Mouse (Mus musculus) intestine, embryonic 14.5 days (tissue): Measurements from ENCODE around the gene Fcgbp. TPM values are rescaled to one million over a fixed set of nuclear protein-coding genes. Genes with fewer than 3 reads are reported as not detected.

Experiments
- ATAC-seq: fragments of 200-750 bp; cut with Nextera tagmentation; replicated peaks from 2 replicates; pipeline ENCODE4 v1.8.0; 2017; ENCODE audit warnings: low read depth, moderate number of reproducible peaks, moderate TSS enrichment, moderate library complexity; ENCODE audit not compliant: low FRiP score, low TSS enrichment
- DNase-seq: peaks from one replicate; pipeline ENCODE4 v3.0.0-alpha.2; 2018; ENCODE audit warnings: low spot score
- H3K27ac ChIP-seq: fragments of 300-500 bp; sonication (generic); 2 replicates; pipeline ENCODE4 v1.5.1; 2014; ENCODE audit warnings: low read depth, mild to moderate bottlenecking, control low read depth
- H3K27me3 ChIP-seq: fragments of 300-500 bp; sonication (generic); replicated peaks from 2 replicates; pipeline ENCODE4 v1.6.1; 2014; ENCODE audit warnings: low read length, control low read depth; ENCODE audit not compliant: control insufficient read depth, insufficient read depth
- H3K36me3 ChIP-seq: fragments of 300-500 bp; sonication (generic); 2 replicates; pipeline ENCODE4 v1.6.1; 2014; ENCODE audit warnings: low read length, control low read depth; ENCODE audit not compliant: control insufficient read depth, insufficient read depth
- H3K4me1 ChIP-seq: fragments of 300-500 bp; sonication (generic); replicated peaks from 2 replicates; pipeline ENCODE4 v1.6.1; 2014; ENCODE audit warnings: low read length, control low read depth, mixed read lengths; ENCODE audit not compliant: control insufficient read depth, insufficient read depth
- H3K4me2 ChIP-seq: fragments of 300-500 bp; sonication (generic); 2 replicates; pipeline ENCODE4 v1.6.1; 2014; ENCODE audit warnings: low read length
- H3K4me3 ChIP-seq: fragments of 300-500 bp; sonication (generic); 2 replicates; pipeline ENCODE4 v1.5.1; 2014; ENCODE audit warnings: low read depth, low read length, control low read depth, mixed read lengths
- H3K9ac ChIP-seq: fragments of 300-500 bp; sonication (generic); 2 replicates; pipeline ENCODE4 v1.6.1; 2014; ENCODE audit warnings: mild to moderate bottlenecking, low read length
- H3K9me3 ChIP-seq: fragments of 300-500 bp; sonication (generic); 2 replicates; pipeline ENCODE4 v1.6.1; 2016; ENCODE audit warnings: low read length, control low read depth; ENCODE audit not compliant: control insufficient read depth
- WGBS: fragments of 180-500 bp; shearing (Covaris S2); extraction: QIAGEN DNeasy Blood & Tissue Kit; methylation state at CpG from one replicate; pipeline ENCODE4 v1.1.7; 2014; 5-methylcytosine and 5-hydroxymethylcytosine counted together
- polyA plus RNA-seq: library from polyadenylated mRNA; unstranded; fragments of >200 nt; fragmentation: Nextera tagmentation; extraction: Ambion mirVana; gene quantifications from 2 replicates; pipeline ENCODE4 v1.2.1, GENCODE M21; 2014

Gene Fcgbp
- polyA plus RNA-seq, 1 experiment from 2014 or later, result 46.1 TPM

DNA sequence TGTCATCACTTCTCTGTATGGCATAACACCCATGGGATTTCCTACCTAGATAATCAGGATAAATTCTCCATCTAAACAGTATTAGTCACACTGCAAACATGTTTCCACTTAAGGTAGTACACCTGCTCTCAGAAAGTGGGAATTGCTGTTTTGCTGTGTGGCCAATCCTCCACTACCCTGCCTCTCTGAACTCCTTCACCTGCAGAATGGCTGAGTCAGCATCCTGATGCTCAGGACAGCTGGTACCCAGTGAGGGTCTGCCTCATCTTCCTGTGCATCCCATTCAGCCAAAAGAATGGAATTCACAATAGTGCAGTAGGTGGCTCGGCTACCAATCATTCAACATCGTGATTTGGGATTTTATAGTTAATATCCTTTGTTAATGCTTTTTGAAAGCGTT, 88.9 kb downstream of the Fcgbp start:
- Histone ChIP-seq H3K9ac (no peak overlapping the region), H3K9me3 (no peaks in the 10 kb centered on the region), H3K4me2 (no peak overlapping the region), H3K27ac (no peak overlapping the region), H3K4me1 (no peaks in the 10 kb centered on the region), H3K27me3 (no peaks in the 10 kb centered on the region), H3K4me3 (no peak overlapping the region), H3K36me3 (no peaks in the 10 kb centered on the region)
- ATAC-seq (no peak), DNase-seq (no peak)
- 83% methylated on average over 3 of the region's 3 CpGs for WGBS

DNA sequence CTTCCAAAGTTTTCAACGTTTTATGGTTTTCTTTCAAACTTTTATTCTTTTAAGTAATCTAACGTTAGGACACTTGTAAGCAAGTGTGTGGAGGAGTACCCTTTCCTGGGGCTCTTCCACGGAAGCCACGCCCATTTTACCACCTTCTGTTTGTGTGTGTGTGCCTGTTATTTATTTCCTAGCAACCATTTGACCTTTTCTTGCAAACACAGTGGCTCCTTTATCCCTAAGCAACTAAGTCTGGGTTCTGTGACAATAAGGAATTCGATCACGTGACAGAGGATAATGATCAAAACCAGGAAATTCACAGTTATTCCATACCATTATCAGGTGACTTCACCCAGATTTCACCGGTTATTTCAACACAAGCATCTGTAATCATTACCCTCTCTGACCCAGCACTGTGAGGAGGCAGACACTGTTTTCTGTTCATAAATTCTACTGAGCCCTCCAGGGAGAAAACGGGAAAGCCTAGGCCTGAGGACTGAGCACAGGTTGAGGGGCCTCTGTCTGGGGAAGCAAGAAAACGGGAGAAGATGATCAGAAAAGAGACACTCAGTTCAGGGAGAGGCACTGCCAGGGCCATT, 90.2 kb downstream of the Fcgbp start:
- Histone ChIP-seq H3K27me3 (no peaks in the 10 kb centered on the region), H3K4me1 (no peaks in the 10 kb centered on the region), H3K27ac (no peak overlapping the region), H3K36me3 (no peaks in the 10 kb centered on the region), H3K9ac (no peak overlapping the region), H3K9me3 (no peaks in the 10 kb centered on the region), H3K4me2 (no peak overlapping the region), H3K4me3 (no peak overlapping the region)
- no peak; the same call in 1 of the 2 replicates for ATAC-seq
- DNase-seq, result no peak
- WGBS, result 46% methylated on average over 9 of the region's 9 CpGs

DNA sequence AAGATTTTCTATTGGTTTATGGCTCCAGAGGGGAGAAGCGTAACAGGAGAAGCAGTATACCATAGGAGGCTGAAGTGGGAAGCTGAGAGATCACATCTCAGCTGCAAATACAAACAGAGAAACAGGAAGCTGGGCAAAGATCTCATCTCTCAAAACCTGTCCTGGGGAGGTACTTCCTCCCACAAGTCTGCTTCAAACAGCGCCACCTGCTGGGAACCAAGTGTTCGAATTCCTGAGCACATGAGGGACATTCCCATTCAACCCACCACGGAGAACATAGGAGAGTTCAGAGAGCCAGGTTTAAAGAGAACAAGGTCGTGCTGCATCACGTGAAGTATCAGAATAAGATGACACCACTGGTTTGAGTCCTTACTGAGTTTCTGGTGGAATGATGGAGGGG, 94.4 kb downstream of the Fcgbp start:
- DNase-seq (no peak), ATAC-seq (no peak)
- no peak overlapping the region for H3K9ac ChIP-seq
- H3K36me3 ChIP-seq, result no peaks in the 10 kb centered on the region
- no peaks in the 10 kb centered on the region for H3K27me3 ChIP-seq
- no peak overlapping the region for H3K4me3 ChIP-seq
- H3K27ac ChIP-seq, result no peak overlapping the region
- H3K9me3 ChIP-seq, result no peaks in the 10 kb centered on the region
- no peak overlapping the region for H3K4me2 ChIP-seq
- 77% methylated on average over 6 of the region's 6 CpGs for WGBS
- H3K4me1 ChIP-seq, result peaks cover 8% of the 10 kb centered on the region

DNA sequence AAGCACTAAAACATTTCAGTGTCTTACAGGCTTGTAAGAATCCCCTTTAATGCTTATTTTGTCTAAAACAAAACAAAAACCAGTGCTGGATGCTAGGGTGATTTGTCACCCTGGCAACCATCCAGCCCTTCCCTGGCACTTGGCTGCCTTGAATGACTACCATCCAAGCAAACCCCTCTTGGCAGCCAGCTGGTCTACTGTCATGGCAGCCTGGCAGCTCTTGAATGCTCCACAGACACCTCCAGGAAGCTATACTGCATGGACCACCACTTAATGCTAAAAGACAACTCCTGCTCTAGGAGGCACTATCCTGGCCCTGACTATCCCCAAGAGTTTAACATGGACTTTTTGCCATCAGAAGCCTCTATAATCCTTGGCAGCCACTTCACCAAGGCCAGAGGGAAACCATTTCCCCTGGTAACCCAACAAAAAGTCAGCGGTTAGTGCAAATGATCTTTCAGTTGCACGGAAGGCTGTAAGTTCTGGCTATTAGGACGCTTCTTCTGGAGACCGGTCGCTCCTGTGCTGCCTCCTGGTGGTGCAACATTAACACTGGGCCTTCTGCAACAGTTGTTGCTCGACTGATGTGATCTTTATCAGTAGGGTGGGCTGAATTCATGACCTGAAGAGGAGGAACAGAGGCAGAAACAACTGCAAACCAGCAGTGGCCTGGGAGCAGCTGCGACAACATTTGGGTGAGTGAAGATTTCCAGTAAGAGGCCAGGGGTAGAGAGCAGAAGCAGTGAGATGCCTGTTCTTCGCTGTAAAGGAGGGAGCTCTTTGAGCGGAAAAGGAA, 97.5 kb downstream of the Fcgbp start:
- H3K9me3 ChIP-seq, result no peaks in the 10 kb centered on the region
- no peak for ATAC-seq
- H3K4me3 ChIP-seq, result peak overlapping the region; percentile 86
- peak overlapping the region; percentile 89 for H3K27ac ChIP-seq
- DNase-seq, result peak; percentile 83
- no peaks in the 10 kb centered on the region for H3K27me3 ChIP-seq
- H3K4me1 ChIP-seq, result peaks cover 19% of the 10 kb centered on the region
- WGBS, result 11% methylated on average over 9 of the region's 9 CpGs
- H3K4me2 ChIP-seq, result peak overlapping the region; percentile 93
- H3K36me3 ChIP-seq, result no peaks in the 10 kb centered on the region
- H3K9ac ChIP-seq, result peak overlapping the region; percentile 75

DNA sequence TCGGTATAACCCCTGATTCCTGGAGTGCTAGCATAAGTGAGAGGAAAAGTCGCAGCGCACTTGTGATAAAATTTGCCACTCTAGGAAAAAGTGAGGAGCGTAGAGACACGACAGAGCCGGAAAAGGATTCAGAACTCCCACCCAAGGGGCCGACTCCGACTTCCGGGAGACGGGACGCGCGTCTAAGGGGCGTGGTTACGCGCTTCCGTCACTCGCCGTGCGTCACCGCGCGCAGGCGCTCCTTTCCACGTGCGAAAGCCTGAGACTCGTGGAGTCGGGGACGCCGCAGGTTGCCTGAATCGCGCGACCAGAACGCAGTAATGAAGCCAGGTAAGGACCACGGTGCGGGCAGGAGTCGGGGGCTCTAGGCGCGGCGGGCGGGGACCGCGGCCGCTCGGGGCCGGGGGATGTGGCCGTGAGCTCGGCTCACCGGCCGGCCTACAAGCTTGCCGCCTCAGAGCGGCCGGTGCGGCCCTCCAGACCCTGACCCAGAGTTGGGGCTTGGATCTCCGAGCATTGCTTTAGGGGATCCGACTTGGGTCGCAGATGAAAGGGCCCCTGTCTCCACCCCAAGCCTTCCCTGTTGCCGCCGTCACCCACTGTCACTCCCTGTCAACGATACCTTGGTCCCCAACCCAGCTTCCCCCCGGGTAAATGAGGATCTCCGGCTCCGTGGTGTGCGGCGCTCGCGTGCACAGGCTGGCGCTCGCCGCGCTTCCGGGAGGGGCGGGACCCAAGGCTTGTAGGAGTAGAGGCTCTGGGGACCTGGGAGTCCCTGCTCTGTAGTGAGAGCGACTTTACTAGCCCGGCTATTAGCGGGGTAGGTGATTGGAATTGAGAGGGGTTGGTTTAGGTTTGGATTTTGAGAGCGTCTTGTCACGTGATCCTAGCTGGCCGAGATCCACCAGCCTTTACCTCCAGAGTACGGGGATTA, 98.7 kb downstream of the Fcgbp start, which contains the start of gene Fbl:
Gene Fbl (plus strand): TSS at position 222 of the 934 bp plus-strand sequence.
- Histone ChIP-seq H3K27ac (peak within 1 kb of the TSS; percentile 89), H3K4me2 (peak within 1 kb of the TSS; percentile 93), H3K9ac (peak within 1 kb of the TSS; percentile 75), H3K27me3 (no peaks in the 10 kb centered on the region), H3K9me3 (no peaks in the 10 kb centered on the region), H3K4me3 (peak within 1 kb of the TSS; percentile 86), H3K36me3 (peaks cover under 1% of the 10 kb centered on the region; the same call in 1 of the 2 replicates), H3K4me1 (peaks cover 19% of the 10 kb centered on the region)
- ATAC-seq, result peak; percentile 92
- peak; percentile 94 for DNase-seq
- under 1% methylated on average over 80 of the region's 80 CpGs for WGBS

Other genes starting within 250 kb of the Fcgbp start
- 7.4 and 10.4 TPM in 2 replicates for gene Zfp59, start 232.6 kb upstream of the Fcgbp start, polyA plus RNA-seq
- 4.3 and 5.0 TPM in 2 replicates for gene Zfp607a, start 213.7 kb upstream of the Fcgbp start, polyA plus RNA-seq
- gene Zfp974, start 141.8 kb upstream of the Fcgbp start, polyA plus RNA-seq, result 7.2 and 9.5 TPM in 2 replicates
- gene Zfp780b, start 92.1 kb upstream of the Fcgbp start, polyA plus RNA-seq, result 16.8 and 18.7 TPM in 2 replicates
- gene Zfp850, start 57.1 kb upstream of the Fcgbp start, polyA plus RNA-seq, result 5.9 and 6.7 TPM in 2 replicates
- 281 and 298 TPM in 2 replicates for gene Psmc4, start 21.1 kb upstream of the Fcgbp start, polyA plus RNA-seq
- not detected in 2 replicates for gene 9530053A07Rik, start 58.2 kb downstream of the Fcgbp start, polyA plus RNA-seq
- gene Fbl, start 98.5 kb downstream of the Fcgbp start, polyA plus RNA-seq, result 47.6 and 52.5 TPM in 2 replicates
- 10.0 and 11.9 TPM in 2 replicates for gene Dyrk1b, start 108.2 kb downstream of the Fcgbp start, polyA plus RNA-seq
- 3.2 and 3.3 TPM in 2 replicates for gene Eid2, start 196.6 kb downstream of the Fcgbp start, polyA plus RNA-seq
- 9.4 and 9.5 TPM in 2 replicates for gene Eid2b, start 206.5 kb downstream of the Fcgbp start, polyA plus RNA-seq
- 0.28 TPM in 1 of 2 replicates, not detected in the other for gene Selenov, start 219.9 kb downstream of the Fcgbp start, polyA plus RNA-seq
- gene Dll3, start 231.0 kb downstream of the Fcgbp start, polyA plus RNA-seq, result 6.4 and 6.8 TPM in 2 replicates
- 183 and 198 TPM in 2 replicates for gene Timm50, start 240.8 kb downstream of the Fcgbp start, polyA plus RNA-seq